Mouse (Mus musculus): ENCODE measurements around the gene Fndc7. TPM values are rescaled to one million over a fixed set of nuclear protein-coding genes. Genes with fewer than 3 reads are reported as not detected.

Fndc7 gene
- polyA plus RNA-seq, 2 experiments, result 0.23 to 0.35 TPM

- Histone ChIP-seq H3K9ac (ENCODE audit: low read depth, low read length, severe bottlenecking) (no peak overlapping the region), H3K27me3 (ENCODE audit: control insufficient read depth, insufficient read depth, low read length) (no peaks in the 10 kb centered on the region), H3K9me3 (ENCODE audit: control insufficient read depth, low read length) (no peaks in the 10 kb centered on the region), H3K4me2 (replicated peaks; ENCODE audit: low read depth, low read length, severe bottlenecking) (no peak overlapping the region), H3K36me3 (ENCODE audit: control insufficient read depth, insufficient read depth, low read length) (no peaks in the 10 kb centered on the region), H3K4me3 (replicated peaks; ENCODE audit: low read length) (no peak overlapping the region), H3K4me1 (ENCODE audit: control insufficient read depth, insufficient read depth, low read length) (no peaks in the 10 kb centered on the region), H3K27ac (replicated peaks; ENCODE audit: low read depth, low read length) (no peak overlapping the region)
- TF ChIP-seq POLR2A (IDR thresholded peaks at IDR 0.05; ENCODE audit: borderline replicate concordance, extremely low read depth, insufficient read depth, insufficient read length), result no peak
- 74% methylated on average over 3 of the region's 3 CpGs for WGBS
- no peak for DNase-seq (ENCODE audit: low spot score)
- ATAC-seq (ENCODE audit: low FRiP score, low read depth), result no peak
Observed at GRCm38 (mm10) chr3:108846616-108847015, 43.2 kb downstream of the Fndc7 start.

- no peak overlapping the region for H3K9ac ChIP-seq (ENCODE audit: low read depth, low read length, severe bottlenecking)
- no peak overlapping the region for H3K4me2 ChIP-seq (replicated peaks; ENCODE audit: low read depth, low read length, severe bottlenecking)
- no peak for TF ChIP-seq POLR2A (IDR thresholded peaks at IDR 0.05; ENCODE audit: borderline replicate concordance, extremely low read depth, insufficient read depth, insufficient read length)
- no peaks in the 10 kb centered on the region for H3K4me1 ChIP-seq (ENCODE audit: control insufficient read depth, insufficient read depth, low read length)
- no peaks in the 10 kb centered on the region for H3K27me3 ChIP-seq (ENCODE audit: control insufficient read depth, insufficient read depth, low read length)
- no peak overlapping the region for H3K27ac ChIP-seq (replicated peaks; ENCODE audit: low read depth, low read length)
- DNase-seq (ENCODE audit: low spot score), result no peak
- no peak for ATAC-seq (ENCODE audit: low FRiP score, low read depth)
- H3K36me3 ChIP-seq (ENCODE audit: control insufficient read depth, insufficient read depth, low read length), result no peaks in the 10 kb centered on the region
- H3K4me3 ChIP-seq (replicated peaks; ENCODE audit: low read length), result no peak overlapping the region
- no peaks in the 10 kb centered on the region for H3K9me3 ChIP-seq (ENCODE audit: control insufficient read depth, low read length)
- 77% methylated on average over 5 of the region's 5 CpGs for WGBS
Observed at GRCm38 (mm10) chr3:108844521-108844920, 45.3 kb downstream of the Fndc7 start.

- no peak for ATAC-seq (ENCODE audit: low FRiP score, low read depth)
- TF ChIP-seq POLR2A (IDR thresholded peaks at IDR 0.05; ENCODE audit: borderline replicate concordance, extremely low read depth, insufficient read depth, insufficient read length), result no peak
- no peaks in the 10 kb centered on the region for H3K9me3 ChIP-seq (ENCODE audit: control insufficient read depth, low read length)
- H3K4me3 ChIP-seq (replicated peaks; ENCODE audit: low read length), result no peak overlapping the region
- peaks cover 5% of the 10 kb centered on the region for H3K4me1 ChIP-seq (ENCODE audit: control insufficient read depth, insufficient read depth, low read length)
- no peak for DNase-seq (ENCODE audit: low spot score)
- H3K36me3 ChIP-seq (ENCODE audit: control insufficient read depth, insufficient read depth, low read length), result no peaks in the 10 kb centered on the region
- no peak overlapping the region for H3K27ac ChIP-seq (replicated peaks; ENCODE audit: low read depth, low read length)
- H3K4me2 ChIP-seq (replicated peaks; ENCODE audit: low read depth, low read length, severe bottlenecking), result no peak overlapping the region
- 81% methylated on average over 6 of the region's 6 CpGs for WGBS
- H3K27me3 ChIP-seq (ENCODE audit: control insufficient read depth, insufficient read depth, low read length), result no peaks in the 10 kb centered on the region
- H3K9ac ChIP-seq (ENCODE audit: low read depth, low read length, severe bottlenecking), result no peak overlapping the region
Observed at GRCm38 (mm10) chr3:108844026-108844425, 45.8 kb downstream of the Fndc7 start.

- Histone ChIP-seq H3K4me3 (replicated peaks; ENCODE audit: low read length) (peak overlapping the region; percentile 87; the same call in 1 of the 2 replicates), H3K4me2 (replicated peaks; ENCODE audit: low read depth, low read length, severe bottlenecking) (0 out of 2 replicates have a peak overlapping the region, but pooled peaks have one; percentile 3)
- 56% methylated on average over 4 of the region's 4 CpGs for WGBS
Observed at GRCm38 (mm10) chr3:108840716-108841054, 49.1 kb downstream of the Fndc7 start.

GRCm38 (mm10) chr3:108840000-108840715 lies 49.6 kb downstream of the Fndc7 start, which contains the start of gene Stxbp3:
TSS of gene Stxbp3 (minus strand) at chr3:108840526.
- 1% methylated on average over 55 of the region's 56 CpGs for WGBS
- Histone ChIP-seq H3K27ac (replicated peaks; ENCODE audit: low read depth, low read length) (peak within 1 kb of the TSS; percentile 75), H3K9me3 (ENCODE audit: control insufficient read depth, low read length) (no peaks in the 10 kb centered on the region), H3K27me3 (ENCODE audit: control insufficient read depth, insufficient read depth, low read length) (no peaks in the 10 kb centered on the region), H3K4me3 (replicated peaks; ENCODE audit: low read length) (peak within 1 kb of the TSS; percentile 87), H3K9ac (ENCODE audit: low read depth, low read length, severe bottlenecking) (peak within 1 kb of the TSS; percentile 72), H3K4me2 (replicated peaks; ENCODE audit: low read depth, low read length, severe bottlenecking) (peak within 1 kb of the TSS; percentile 58), H3K36me3 (ENCODE audit: control insufficient read depth, insufficient read depth, low read length) (no peaks in the 10 kb centered on the region), H3K4me1 (ENCODE audit: control insufficient read depth, insufficient read depth, low read length) (peaks cover 14% of the 10 kb centered on the region)
- TF ChIP-seq POLR2A (IDR thresholded peaks at IDR 0.05; ENCODE audit: borderline replicate concordance, extremely low read depth, insufficient read depth, insufficient read length), result peak; percentile 76; the same call in 1 of the 2 replicates
- DNase-seq (ENCODE audit: low spot score) (peak; percentile 98), ATAC-seq (ENCODE audit: low FRiP score, low read depth) (peak; percentile 99)

More at GRCm38 (mm10) chr3:108840716-108841054, 49.1 kb downstream of the Fndc7 start:
- H3K9me3 ChIP-seq (ENCODE audit: control insufficient read depth, low read length), result no peaks in the 10 kb centered on the region
- DNase-seq (ENCODE audit: low spot score) (no peak), ATAC-seq (ENCODE audit: low FRiP score, low read depth) (no peak; the same call in 1 of the 2 replicates)
- TF ChIP-seq POLR2A (IDR thresholded peaks at IDR 0.05; ENCODE audit: borderline replicate concordance, extremely low read depth, insufficient read depth, insufficient read length), result no peak
- H3K9ac ChIP-seq (ENCODE audit: low read depth, low read length, severe bottlenecking), result no peak overlapping the region
- no peaks in the 10 kb centered on the region for H3K36me3 ChIP-seq (ENCODE audit: control insufficient read depth, insufficient read depth, low read length)
- peaks cover 14% of the 10 kb centered on the region for H3K4me1 ChIP-seq (ENCODE audit: control insufficient read depth, insufficient read depth, low read length)
- no peak overlapping the region for H3K27ac ChIP-seq (replicated peaks; ENCODE audit: low read depth, low read length)
- no peaks in the 10 kb centered on the region for H3K27me3 ChIP-seq (ENCODE audit: control insufficient read depth, insufficient read depth, low read length)
